Mouse (Mus musculus) induced T-regulatory cell, adult 2 months (primary cell): ENCODE data around the gene Ifi213.
"Not testable (repeated sequence)": the region's sequence is repeated elsewhere in the genome, so short reads cannot be mapped to it uniquely, and the experiment has no call there.

Experiments used
- DNase-seq: peaks from one replicate; pipeline ENCODE4 v3.0.0-alpha.2; 2012; ENCODE audit warnings: low read depth

The Ifi213 gene

GRCm38 (mm10) chr1:173598838-173599494, at the start of gene Ifi213:
Ifi213 (minus strand) TSS chr1:173599274.
- peak; percentile 66 for DNase-seq

- no peak for DNase-seq
Measured at GRCm38 (mm10) chr1:173645393-173645792, 46.3 kb upstream of the Ifi213 start.

GRCm38 (mm10) chr1:173633969-173634645, 35.0 kb upstream of the Ifi213 start:
- peak; percentile 54 for DNase-seq

- DNase-seq: peak; percentile 82
Measured at GRCm38 (mm10) chr1:173630622-173631021, 31.5 kb upstream of the Ifi213 start, which contains the start of gene Ifi209. Ifi209 (plus strand) TSS chr1:173630917.

DNA sequence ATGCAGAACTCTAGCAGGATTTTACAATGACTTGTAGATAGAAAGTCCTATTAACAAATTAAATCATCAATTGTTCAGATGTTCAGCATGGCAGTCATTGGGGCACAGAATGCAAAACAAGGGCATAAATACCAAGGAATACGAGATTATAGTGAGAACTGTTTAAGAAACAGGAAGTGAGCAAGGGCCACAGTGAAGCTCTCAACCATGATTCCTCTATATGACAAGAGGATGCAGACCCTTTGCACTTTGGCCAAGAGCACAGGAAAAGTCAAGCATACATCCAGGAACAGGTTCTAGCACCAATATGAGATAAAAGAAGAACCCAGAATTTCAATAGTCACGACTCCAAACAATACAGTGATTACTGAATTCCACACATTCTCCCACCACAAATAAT, 27.6 kb upstream of the Ifi213 start:
- no peak for DNase-seq

DNA sequence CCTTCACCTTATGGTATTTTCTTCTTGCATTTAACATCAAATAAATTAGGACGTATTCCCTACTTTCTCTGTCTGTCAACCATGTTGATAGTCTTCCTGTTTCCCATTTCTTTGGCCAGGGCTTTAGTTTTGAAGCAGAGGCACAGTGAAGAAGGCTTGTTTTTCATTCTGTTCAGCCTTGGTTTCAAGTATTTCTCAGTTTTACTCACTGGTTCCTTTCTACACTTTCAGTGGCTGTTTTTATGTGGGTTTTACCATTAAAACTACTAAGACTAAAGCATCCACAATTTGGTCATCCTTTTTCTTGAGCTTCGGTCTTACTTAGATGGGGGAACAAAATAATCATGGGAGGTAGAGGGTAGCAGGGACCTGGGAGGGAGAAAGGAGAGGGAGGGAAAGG, 25.0 kb upstream of the Ifi213 start:
- peak; percentile 42 for DNase-seq

DNA sequence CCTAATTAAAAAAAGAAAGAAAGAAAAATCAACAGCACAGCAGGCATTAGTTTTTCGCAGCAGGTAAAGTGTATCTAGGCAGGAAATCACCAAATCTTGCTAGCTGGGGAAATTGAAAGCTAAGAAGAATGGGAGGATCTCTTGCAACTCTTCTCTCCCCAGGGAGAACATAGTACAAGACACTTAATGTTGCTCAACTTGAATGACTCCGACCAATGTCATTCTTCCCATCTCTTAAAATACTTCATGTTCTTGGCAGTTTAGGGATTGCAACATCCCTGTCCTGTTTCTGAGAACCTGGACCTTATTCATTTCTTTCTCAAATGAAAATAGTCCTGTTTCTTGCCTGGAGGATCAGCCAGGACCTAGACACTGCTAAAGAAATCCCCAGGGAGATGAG, 23.1 kb upstream of the Ifi213 start:
- DNase-seq: peak; percentile 16

DNA sequence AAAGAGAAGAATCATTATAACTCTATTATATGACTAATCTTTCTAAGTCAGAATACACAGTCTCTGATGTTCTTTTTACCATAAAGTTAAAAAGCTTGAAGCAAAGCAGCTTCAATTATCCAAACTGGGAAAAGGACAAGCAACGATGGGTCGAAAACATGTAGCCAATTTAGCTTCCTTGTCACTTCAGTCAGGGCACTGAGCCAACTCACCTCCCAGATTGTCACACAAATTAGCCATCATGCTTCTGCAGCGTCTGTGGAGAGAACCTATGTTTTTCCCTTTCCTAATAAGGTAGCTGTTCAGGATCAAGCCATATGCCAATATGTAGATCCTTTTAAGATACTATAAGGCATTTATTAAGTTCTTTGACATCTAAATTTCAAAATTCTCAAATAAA, 11.2 kb upstream of the Ifi213 start:
- not testable (repeated sequence) for DNase-seq

GRCm38 (mm10) chr1:173589698-173590097, 9.4 kb downstream of the Ifi213 start:
- DNase-seq: not testable (repeated sequence)

DNA sequence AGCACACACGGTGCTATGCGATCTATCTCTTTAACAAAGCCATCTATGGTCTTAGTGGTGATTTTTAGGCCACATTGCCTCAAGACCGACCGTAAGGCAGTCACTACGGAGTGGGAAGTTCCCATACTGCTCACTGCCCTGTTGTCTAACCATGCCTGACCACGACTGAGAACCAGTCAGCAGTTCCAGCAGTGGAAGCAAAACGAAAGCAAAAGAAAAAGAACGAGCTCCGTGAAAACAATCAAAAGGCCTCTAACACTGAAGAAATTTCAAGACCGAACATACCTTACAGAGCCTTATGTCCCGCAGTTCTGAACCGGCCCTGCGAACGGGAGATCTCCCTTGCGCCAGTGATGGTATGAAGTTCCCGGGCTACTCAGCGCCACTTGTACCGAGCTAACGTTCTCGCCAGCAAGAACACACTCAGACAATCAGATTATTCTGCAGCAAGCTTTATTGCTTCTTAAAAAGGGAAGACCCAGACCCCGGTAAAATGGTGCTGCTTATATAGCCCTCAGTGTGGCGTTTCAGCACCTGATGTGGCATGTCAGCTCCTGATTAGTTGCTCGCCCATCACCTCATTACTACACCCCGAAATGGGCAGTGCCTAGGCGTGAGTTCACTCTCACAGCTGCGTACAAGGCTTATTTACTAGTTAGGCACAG, 19.0 kb downstream of the Ifi213 start:
- DNase-seq: no peak

DNA sequence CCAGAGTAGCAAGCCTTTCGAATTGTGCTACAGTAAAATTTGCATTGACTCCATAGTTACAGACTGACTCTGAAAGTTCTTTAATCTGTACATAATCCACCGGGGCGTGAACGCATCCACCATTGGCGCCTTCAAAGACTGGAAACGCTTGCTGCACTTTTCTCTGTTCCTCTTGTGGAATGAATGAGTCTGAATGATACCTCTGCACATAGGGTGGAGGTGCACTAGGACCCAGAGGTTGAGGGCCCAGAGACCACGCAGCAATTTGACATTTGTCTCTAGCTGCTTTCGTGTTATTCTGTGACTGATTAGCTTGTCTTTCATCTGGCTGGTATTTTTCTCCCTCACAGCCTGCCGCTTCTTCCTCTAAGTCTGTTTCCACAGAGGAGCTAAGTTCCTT, 20.0 kb downstream of the Ifi213 start:
- no peak for DNase-seq

DNA sequence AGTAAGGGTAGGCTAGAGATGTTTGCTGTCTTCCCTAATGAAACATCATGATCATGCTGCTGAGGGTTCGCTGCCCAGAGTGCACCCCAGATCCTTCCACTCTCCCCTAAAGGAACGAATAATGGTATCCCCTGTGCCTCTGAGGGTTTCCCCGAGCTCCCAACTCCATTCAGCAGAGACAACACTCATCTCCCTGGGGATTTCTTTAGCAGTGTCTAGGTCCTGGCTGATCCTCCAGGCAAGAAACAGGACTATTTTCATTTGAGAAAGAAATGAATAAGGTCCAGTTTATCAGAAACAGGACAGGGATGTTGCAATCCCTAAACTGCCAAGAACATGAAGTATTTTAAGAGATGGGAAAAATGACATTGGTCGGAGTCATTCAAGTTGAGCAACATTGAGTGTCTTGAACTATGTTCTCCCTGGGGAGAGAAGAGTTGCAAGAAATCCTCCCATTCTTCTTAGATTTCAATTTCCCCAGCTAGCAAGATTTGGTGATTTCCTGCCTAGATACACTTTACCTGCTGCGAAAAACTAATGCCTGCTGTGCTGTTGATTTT, 48.5 kb downstream of the Ifi213 start:
- not testable (repeated sequence) for DNase-seq

DNA sequence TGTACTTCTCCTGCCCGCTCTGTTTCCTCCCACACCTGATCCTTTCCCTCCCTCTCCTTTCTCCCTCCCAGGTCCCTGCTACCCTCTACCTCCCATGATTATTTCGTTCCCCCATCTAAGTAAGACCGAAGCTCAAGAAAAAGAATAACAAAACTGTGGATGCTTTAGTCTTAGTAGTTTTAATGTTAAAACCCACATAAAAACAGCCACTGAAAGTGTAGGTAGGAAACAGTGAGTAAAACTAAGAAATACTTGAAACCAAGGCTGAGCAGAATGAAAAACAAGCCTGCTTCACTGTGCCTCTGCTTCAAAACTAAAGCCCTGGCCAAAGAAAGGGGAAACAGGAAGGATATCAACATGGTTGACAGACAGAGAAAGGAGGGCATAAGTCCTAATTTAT, 50.3 kb downstream of the Ifi213 start:
- DNase-seq: peak; percentile 52

- peak; percentile 74 for DNase-seq
Measured at GRCm38 (mm10) chr1:173535791-173536190, 63.3 kb downstream of the Ifi213 start, which contains the start of gene Ifi214. Ifi214 (minus strand) TSS chr1:173535957.

GRCm38 (mm10) chr1:173521452-173521851, 77.6 kb downstream of the Ifi213 start:
- DNase-seq: no peak
